In the genomic region with DNA sequence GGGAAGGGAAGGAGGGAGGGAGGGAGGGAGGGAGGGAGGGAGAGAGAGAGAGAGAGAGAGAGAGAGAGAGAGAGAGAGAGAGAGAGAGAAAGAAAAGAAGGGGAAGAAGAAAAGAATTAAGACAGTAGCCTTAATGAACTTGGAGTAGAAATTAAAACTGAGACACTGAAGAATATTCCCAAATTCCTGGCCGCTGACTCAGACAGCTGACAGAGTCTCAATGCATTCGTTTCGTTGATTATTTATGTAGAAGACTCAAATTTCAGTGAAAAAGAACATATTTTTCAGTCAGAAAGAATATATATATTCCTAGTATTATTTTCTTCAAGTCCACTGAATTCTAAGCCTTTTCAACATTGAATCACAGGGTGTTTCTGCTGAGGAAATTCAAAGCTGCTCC, we compare ENCODE assay signal across 20 mouse cellular contexts.
A peak's percentile ranks its signal among the peaks of the same experiment; 100 is the strongest.
DNase-seq lines count a peak whose midpoint lies in the region; ATAC-seq and TF ChIP-seq lines count a peak whose summit lies in the region.
"Had no signal": no experiment of that assay in that cellular context is flagged by ENCODE, and none has a peak within 500 bp of the region (broad histone marks: within the 10 kb centered on the region; RNA-seq: fewer than 3 reads in every experiment).

No protein-coding gene starts in this region.

- H3K36me3 ChIP-seq in myocyte (ENCODE audit: control insufficient read depth, insufficient read depth) = no peaks in the 10 kb centered on the region
- H3K36me3 ChIP-seq in forebrain, embryonic 12.5 days (replicated peaks) = no peaks in the 10 kb centered on the region
- H3K36me3 ChIP-seq: embryonic facial prominence, embryonic 10.5 days; embryonic facial prominence, embryonic 12.5 days; forebrain, embryonic 10.5 days; forebrain, embryonic 15.5 days had no signal

- no peak for TF ChIP-seq POLR2A in myocyte (IDR thresholded peaks at IDR 0.05; ENCODE audit: insufficient read length, low read depth)

- 84% methylated on average over 3 of the region's 3 CpGs for WGBS in forebrain, embryonic 12.5 days

- no peaks in the 10 kb centered on the region for H3K79me2 ChIP-seq in myocyte (ENCODE audit: control insufficient read depth, insufficient read depth)

- no peak overlapping the region for H3ac ChIP-seq in myocyte (ENCODE audit: control insufficient read depth, insufficient read length)

- H3K4me1 ChIP-seq in forebrain, embryonic 12.5 days = no peaks in the 10 kb centered on the region
- H3K4me1 ChIP-seq: embryonic facial prominence, embryonic 12.5 days; forebrain, embryonic 13.5 days; forebrain, embryonic 15.5 days had no signal

- peak overlapping the region; percentile 79 for H3K4me2 ChIP-seq in myocyte (ENCODE audit: low read depth)
- H3K4me2 ChIP-seq in forebrain, embryonic 12.5 days = no peak overlapping the region
- H3K4me2 ChIP-seq: embryonic facial prominence, embryonic 12.5 days; forebrain, embryonic 13.5 days; forebrain, embryonic 15.5 days had no signal

- no peaks in the 10 kb centered on the region for H3K27me3 ChIP-seq in myocyte (ENCODE audit: control insufficient read depth, insufficient read depth, insufficient read length)
- H3K27me3 ChIP-seq in forebrain, embryonic 12.5 days = no peaks in the 10 kb centered on the region
- H3K27me3 ChIP-seq: embryonic facial prominence, embryonic 12.5 days; forebrain, embryonic 13.5 days; forebrain, embryonic 15.5 days had no signal

- H3K27ac ChIP-seq in forebrain, embryonic 12.5 days = no peak overlapping the region
- H3K27ac ChIP-seq: embryonic facial prominence, embryonic 10.5 days; embryonic facial prominence, embryonic 12.5 days; forebrain, embryonic 10.5 days; forebrain, embryonic 13.5 days; forebrain, embryonic 15.5 days had no signal

- no peaks in the 10 kb centered on the region for H3K9me3 ChIP-seq in forebrain, embryonic 12.5 days
- H3K9me3 ChIP-seq: embryonic facial prominence, embryonic 10.5 days; embryonic facial prominence, embryonic 12.5 days; forebrain, embryonic 10.5 days; forebrain, embryonic 13.5 days; forebrain, embryonic 15.5 days had no signal

- DNase-seq in 3T3-L1 (ENCODE audit: low read depth, low spot score) (peak; percentile 61), NIH3T3 (ENCODE audit: low read depth) (peak; percentile 54)
- DNase-seq in thymus, postnatal 4 days = no peak
- DNase-seq: adrenal gland, adult 2 months; adrenal gland, postnatal 14 days; adrenal gland, postnatal 36 days; cerebellum, adult 11-12 months; cerebellum, adult 2 months; cerebellum, adult 9-10 months; cerebellum, postnatal 10 days; cerebellum, postnatal 25 days; forebrain, postnatal 0 days had no signal

- ATAC-seq in forebrain, embryonic 12.5 days (ENCODE audit: low FRiP score) = no peak
- ATAC-seq: forebrain, embryonic 13.5 days; forebrain, embryonic 15.5 days; forebrain, postnatal 0 days had no signal

- peak overlapping the region; percentile 3 for H3K4me3 ChIP-seq in myocyte
- H3K4me3 ChIP-seq in forebrain, embryonic 12.5 days (replicated peaks) = no peak overlapping the region
- H3K4me3 ChIP-seq: embryonic facial prominence, embryonic 10.5 days; embryonic facial prominence, embryonic 12.5 days; erythroblast, embryonic 14.5 days; forebrain, embryonic 10.5 days; forebrain, embryonic 13.5 days; forebrain, embryonic 15.5 days had no signal

- no peak overlapping the region for H3K9ac ChIP-seq in forebrain, embryonic 12.5 days
- H3K9ac ChIP-seq: embryonic facial prominence, embryonic 12.5 days; forebrain, embryonic 13.5 days; forebrain, embryonic 15.5 days; forebrain, postnatal 0 days had no signal

TF ChIP-seq in myocyte, 11 proteins besides CTCF, POLR2A, EP300 and RAD21:
- TF ChIP-seq REST (IDR thresholded peaks at IDR 0.05; ENCODE audit: insufficient read depth, insufficient read length) (no peak), POLR2AphosphoS2 (IDR thresholded peaks at IDR 0.05; ENCODE audit: insufficient read length, low read depth) (no peak), USF1 (IDR thresholded peaks at IDR 0.05; ENCODE audit: low read depth) (no peak), E2F4 (IDR thresholded peaks at IDR 0.05; ENCODE audit: insufficient read depth) (no peak), CEBPB (IDR thresholded peaks at IDR 0.05; ENCODE audit: insufficient read depth, poor library complexity, severe bottlenecking) (no peak), SRF (IDR thresholded peaks at IDR 0.05; ENCODE audit: control insufficient read depth, insufficient read length, low read depth) (no peak), MYOD1 (IDR thresholded peaks at IDR 0.05; ENCODE audit: control insufficient read depth in 1 of 3, insufficient read length in 2 of 3, low read depth in 2 of 3) (no peak), TCF3 (IDR thresholded peaks at IDR 0.05; ENCODE audit: insufficient read length, low read depth) (no peak), MAX (IDR thresholded peaks at IDR 0.05; ENCODE audit: low read depth) (no peak), MYOG (IDR thresholded peaks at IDR 0.05; ENCODE audit: control insufficient read depth in 1 of 3, insufficient read depth in 1 of 3, insufficient read length in 2 of 3, low read depth in 2 of 3) (no peak), TCF12 (IDR thresholded peaks at IDR 0.05; ENCODE audit: insufficient read depth, poor library complexity, severe bottlenecking) (no peak)
